Comparison of ENCODE assay signal across 29 mouse cellular contexts in genomic region chr12:52214837-52215236, GRCm38 (mm10).
"Had no signal": no experiment of that assay in that cellular context is flagged by ENCODE, and none has a peak within 500 bp of the region (broad histone marks: within the 10 kb centered on the region; RNA-seq: fewer than 3 reads in every experiment).

No protein-coding gene starts in this region.

- H3K27ac ChIP-seq: limb, embryonic 10.5 days; limb, embryonic 12.5 days; limb, embryonic 13.5 days; limb, embryonic 15.5 days; liver, embryonic 12.5 days; liver, embryonic 13.5 days; liver, embryonic 14.5 days; liver, embryonic 15.5 days; lung, embryonic 15.5 days; macrophage; midbrain, embryonic 10.5 days; midbrain, embryonic 12.5 days; midbrain, embryonic 13.5 days; midbrain, embryonic 15.5 days had no signal

- DNase-seq: left cerebral cortex, postnatal 4 days; liver; liver, embryonic 13.5 days; liver, postnatal 0 days; lung, adult 18-20 months; lung, adult 2 months; lung, embryonic 14.5 days; lung, postnatal 10 days; lung, postnatal 14 days; lung, postnatal 36 days; lung, postnatal 4 days; midbrain, embryonic 14.5 days had no signal

- H3K4me3 ChIP-seq: limb, embryonic 10.5 days; limb, embryonic 12.5 days; limb, embryonic 13.5 days; limb, embryonic 15.5 days; liver, embryonic 12.5 days; liver, embryonic 13.5 days; liver, embryonic 15.5 days; lung, embryonic 15.5 days; megakaryocyte, embryonic 14.5 days; midbrain, embryonic 10.5 days; midbrain, embryonic 12.5 days; midbrain, embryonic 13.5 days; midbrain, embryonic 15.5 days; myocyte had no signal

- H3K9ac ChIP-seq: limb, embryonic 12.5 days; limb, embryonic 13.5 days; limb, embryonic 15.5 days; liver, embryonic 12.5 days; liver, embryonic 13.5 days; liver, embryonic 14.5 days; liver, embryonic 15.5 days; liver, postnatal 0 days; lung, embryonic 14.5 days; lung, embryonic 15.5 days; midbrain, embryonic 12.5 days; midbrain, embryonic 13.5 days; midbrain, embryonic 15.5 days had no signal

- H3K9me3 ChIP-seq: limb, embryonic 10.5 days; limb, embryonic 12.5 days; limb, embryonic 13.5 days; limb, embryonic 15.5 days; liver, embryonic 12.5 days; liver, embryonic 13.5 days; liver, embryonic 15.5 days; lung, embryonic 15.5 days; megakaryocyte, embryonic 14.5 days; midbrain, embryonic 10.5 days; midbrain, embryonic 12.5 days; midbrain, embryonic 13.5 days; midbrain, embryonic 15.5 days had no signal

- H3K4me1 ChIP-seq: limb, embryonic 10.5 days; limb, embryonic 12.5 days; limb, embryonic 13.5 days; limb, embryonic 15.5 days; liver, embryonic 12.5 days; liver, embryonic 13.5 days; liver, embryonic 15.5 days; lung, embryonic 15.5 days; megakaryocyte, embryonic 14.5 days; midbrain, embryonic 10.5 days; midbrain, embryonic 12.5 days; midbrain, embryonic 13.5 days; midbrain, embryonic 15.5 days had no signal

- H3K27me3 ChIP-seq: limb, embryonic 12.5 days; limb, embryonic 13.5 days; limb, embryonic 15.5 days; liver, embryonic 12.5 days; liver, embryonic 13.5 days; liver, embryonic 15.5 days; lung, embryonic 15.5 days; megakaryocyte, embryonic 14.5 days; midbrain, embryonic 12.5 days; midbrain, embryonic 13.5 days; midbrain, embryonic 15.5 days had no signal

- H3K36me3 ChIP-seq: limb, embryonic 10.5 days; limb, embryonic 12.5 days; limb, embryonic 13.5 days; limb, embryonic 15.5 days; liver, embryonic 12.5 days; liver, embryonic 13.5 days; liver, embryonic 15.5 days; lung, embryonic 15.5 days; midbrain, embryonic 10.5 days; midbrain, embryonic 12.5 days; midbrain, embryonic 13.5 days; midbrain, embryonic 15.5 days had no signal

- ATAC-seq: liver, embryonic 12.5 days; liver, postnatal 0 days; lung, postnatal 0 days; midbrain, embryonic 13.5 days; midbrain, embryonic 15.5 days; midbrain, embryonic 16.5 days had no signal
